Mouse (Mus musculus) fat pad, adult 2 months (tissue): Measurements from ENCODE around the gene Upk1b.
"Not testable (repeated sequence)": the region's sequence is repeated elsewhere in the genome, so short reads cannot be mapped to it uniquely, and the experiment has no call there.

Experiments used
- DNase-seq: peaks from one replicate; pipeline ENCODE4 v3.0.0-alpha.2; 2011; ENCODE audit warnings: low read depth, low spot score; ENCODE audit errors: extremely low read depth

Upk1b gene

GRCm38 (mm10) chr16:38800091-38800490 is at the start of gene Upk1b:
Upk1b (minus strand) TSS chr16:38800328.
- no peak for DNase-seq

GRCm38 (mm10) chr16:38828649-38829048 is 28.5 kb upstream of the Upk1b start, which contains the start of gene 4930435E12Rik:
4930435E12Rik (minus strand) TSS chr16:38828749.
- no peak for DNase-seq

GRCm38 (mm10) chr16:38812521-38812920 is 12.4 kb upstream of the Upk1b start:
- no peak for DNase-seq

- no peak for DNase-seq
These were observed 10.1 kb upstream of the Upk1b start for GRCm38 (mm10) chr16:38810196-38810595.

- not testable (repeated sequence) for DNase-seq
These were observed 7.7 kb upstream of the Upk1b start for GRCm38 (mm10) chr16:38807796-38808195.

GRCm38 (mm10) chr16:38798957-38799450 is 1.1 kb downstream of the Upk1b start:
- DNase-seq, result no peak

- no peak for DNase-seq
These were observed 7.0 kb downstream of the Upk1b start for GRCm38 (mm10) chr16:38793120-38793519.

- DNase-seq, result no peak
These were observed 10.2 kb downstream of the Upk1b start for GRCm38 (mm10) chr16:38789966-38790365.

GRCm38 (mm10) chr16:38789016-38789415 is 11.1 kb downstream of the Upk1b start:
- no peak for DNase-seq

- no peak for DNase-seq
These were observed 14.8 kb downstream of the Upk1b start for GRCm38 (mm10) chr16:38785301-38785700.

- DNase-seq, result no peak
These were observed 17.5 kb downstream of the Upk1b start for GRCm38 (mm10) chr16:38782524-38783067.

GRCm38 (mm10) chr16:38781946-38782345 is 18.2 kb downstream of the Upk1b start:
- DNase-seq, result no peak

GRCm38 (mm10) chr16:38780960-38781572 is 19.1 kb downstream of the Upk1b start:
- DNase-seq, result no peak

GRCm38 (mm10) chr16:38776342-38776741 is 23.8 kb downstream of the Upk1b start:
- no peak for DNase-seq

GRCm38 (mm10) chr16:38774964-38775746 is 25.0 kb downstream of the Upk1b start:
- no peak for DNase-seq

GRCm38 (mm10) chr16:38772906-38773496 is 27.1 kb downstream of the Upk1b start:
- no peak for DNase-seq

GRCm38 (mm10) chr16:38771145-38771544 is 29.0 kb downstream of the Upk1b start:
- DNase-seq, result no peak

GRCm38 (mm10) chr16:38769529-38769928 is 30.6 kb downstream of the Upk1b start:
- no peak for DNase-seq

- DNase-seq, result no peak
These were observed 31.7 kb downstream of the Upk1b start for GRCm38 (mm10) chr16:38768386-38768785.

- DNase-seq, result no peak
These were observed 32.4 kb downstream of the Upk1b start for GRCm38 (mm10) chr16:38767761-38768160.

- DNase-seq, result no peak
These were observed 33.5 kb downstream of the Upk1b start for GRCm38 (mm10) chr16:38766671-38767070.
